Mouse (Mus musculus): ENCODE data around the gene Gm28230.

DNA sequence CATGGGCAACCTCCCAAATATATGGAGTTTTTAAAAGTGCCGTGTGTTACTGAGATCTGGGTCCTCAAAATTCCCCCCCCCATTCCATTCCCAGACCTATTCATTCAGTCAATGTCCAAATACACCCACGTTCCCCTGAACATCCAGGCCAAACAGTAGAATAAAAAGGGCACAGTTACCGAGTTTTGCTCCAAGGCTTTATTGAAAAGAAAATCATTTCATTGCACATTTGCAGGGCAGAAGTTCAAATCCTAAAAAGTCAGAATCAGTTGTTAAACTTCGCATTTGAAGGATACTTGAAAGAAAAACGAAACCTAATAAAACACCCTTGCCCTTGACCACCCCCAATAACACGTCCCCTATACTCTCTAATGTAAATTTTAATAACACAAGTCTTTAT lies 23.7 kb upstream of the Gm28230 start:
- no peak for TF ChIP-seq CTCF (IDR thresholded peaks at IDR 0.05; ENCODE audit: low read depth)
- no peak for TF ChIP-seq EP300 (IDR thresholded peaks at IDR 0.05; ENCODE audit: low read depth)
